Mouse (Mus musculus): ENCODE data around the gene Topaz1. TPM values are rescaled to one million over a fixed set of nuclear protein-coding genes. Genes with fewer than 3 reads are reported as not detected.

Gene Topaz1
- not detected for total RNA-seq (2021)
- long read RNA-seq, experiment 1: 0 reads
- long read RNA-seq, experiment 2: 0 reads

DNA sequence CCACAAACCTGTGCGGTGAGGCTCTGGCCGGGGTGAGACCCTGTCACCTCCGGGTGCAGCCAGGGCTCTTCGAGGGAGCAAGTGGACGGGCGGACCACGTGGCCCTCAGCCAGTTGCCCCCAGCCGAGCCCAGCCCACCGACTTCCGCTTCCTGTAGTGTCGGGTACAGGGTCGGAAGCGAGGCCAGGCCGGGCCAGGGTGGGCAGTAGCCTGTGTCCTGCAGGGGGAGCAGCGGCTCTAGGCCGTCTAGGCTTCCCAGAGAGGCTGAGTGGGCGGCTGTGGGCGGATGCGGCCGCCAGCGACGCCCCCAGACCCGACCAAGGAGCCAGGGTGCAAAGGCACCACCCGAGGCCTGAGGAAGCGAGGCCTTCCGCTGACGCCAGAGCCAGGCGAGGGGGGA, at the start of gene Topaz1:
Gene Topaz1 (plus strand): TSS at position 287 of the 400 bp plus-strand sequence.
- TF ChIP-seq CTCF (IDR thresholded peaks at IDR 0.05): no peak
- Histone ChIP-seq H3K4me3 (no peak within 1 kb of the TSS), H3K27ac (no peak within 1 kb of the TSS)
- no peak for DNase-seq (ENCODE audit: extremely low spot score in 1 of 2, low spot score in 2 of 2)
- intact Hi-C loops (cut with DNase I): no loop called here

DNA sequence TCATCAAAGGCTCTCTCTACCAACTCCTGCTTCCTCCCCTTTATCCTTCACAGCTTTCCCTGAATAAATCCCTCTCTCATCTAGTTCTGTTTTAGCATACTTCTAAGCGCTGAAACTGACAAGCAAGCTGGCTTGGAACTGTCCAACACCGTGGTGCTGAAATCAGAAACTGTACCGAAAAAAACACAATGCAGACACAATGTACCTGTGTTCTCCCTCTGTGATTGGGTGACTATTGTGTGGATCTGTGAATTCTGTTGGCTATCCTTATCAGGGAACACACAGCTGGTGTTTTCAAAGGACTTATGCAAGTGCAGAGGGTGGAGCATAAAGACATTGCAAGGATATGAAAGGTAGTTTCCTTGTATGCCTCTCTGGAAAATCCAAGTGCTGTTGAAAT, 45.3 kb upstream of the Topaz1 start:
- intact Hi-C loops (cut with DNase I): no loop called here
- Histone ChIP-seq H3K4me3 (no peak overlapping the region), H3K27ac (no peak overlapping the region; the same call in 1 of the 2 replicates)
- TF ChIP-seq CTCF (IDR thresholded peaks at IDR 0.05): no peak
- no peak for DNase-seq (ENCODE audit: extremely low spot score in 1 of 2, low spot score in 2 of 2)

DNA sequence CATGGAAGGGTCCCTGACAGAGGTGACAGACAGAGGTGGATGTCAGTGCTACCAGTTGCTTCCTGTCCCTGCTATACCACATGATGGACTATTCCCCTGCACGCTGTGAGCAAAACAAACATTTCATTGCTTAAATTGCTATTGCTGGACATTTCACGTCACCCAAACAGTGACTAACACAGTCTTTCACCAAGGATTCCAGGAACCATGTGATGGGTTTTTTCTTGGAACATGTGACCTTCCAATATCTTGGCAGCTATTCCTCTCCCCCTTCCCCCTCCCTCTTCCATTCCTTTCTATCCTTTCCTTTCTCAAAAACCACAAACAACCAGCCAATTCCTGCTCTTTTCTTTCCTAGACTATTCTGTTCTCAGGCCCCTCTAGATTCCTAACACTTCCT, 33.3 kb upstream of the Topaz1 start:
- DNase-seq (ENCODE audit: extremely low spot score in 1 of 2, low spot score in 2 of 2): no peak
- no peak for TF ChIP-seq CTCF (IDR thresholded peaks at IDR 0.05)
- H3K27ac ChIP-seq: no peak overlapping the region
- intact Hi-C loops (cut with DNase I): no loop called here
- H3K4me3 ChIP-seq: no peak overlapping the region

DNA sequence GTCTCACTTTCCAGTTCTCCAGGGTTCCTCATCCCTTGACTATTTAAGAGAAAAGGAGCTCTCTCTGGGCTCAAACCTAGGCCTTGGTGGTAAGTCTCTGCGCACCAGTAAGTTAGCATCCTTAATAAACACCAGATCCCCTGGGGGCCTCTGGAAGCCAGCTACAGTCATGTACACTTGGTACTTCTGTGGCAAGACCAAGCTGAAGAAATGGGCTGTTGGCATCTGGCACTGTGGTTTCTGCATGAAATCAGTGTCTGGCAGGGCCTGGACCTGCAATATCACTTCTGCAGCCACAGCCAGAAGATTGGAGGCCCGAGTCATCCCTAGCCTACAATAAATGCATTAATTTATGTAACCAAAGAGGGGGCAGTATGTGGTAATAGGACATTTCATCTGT, 32.1 kb upstream of the Topaz1 start:
- DNase-seq (ENCODE audit: extremely low spot score in 1 of 2, low spot score in 2 of 2): no peak
- TF ChIP-seq CTCF (IDR thresholded peaks at IDR 0.05): no peak
- no peak overlapping the region for H3K27ac ChIP-seq
- no peak overlapping the region for H3K4me3 ChIP-seq
- intact Hi-C loops (cut with DNase I): no loop called here

DNA sequence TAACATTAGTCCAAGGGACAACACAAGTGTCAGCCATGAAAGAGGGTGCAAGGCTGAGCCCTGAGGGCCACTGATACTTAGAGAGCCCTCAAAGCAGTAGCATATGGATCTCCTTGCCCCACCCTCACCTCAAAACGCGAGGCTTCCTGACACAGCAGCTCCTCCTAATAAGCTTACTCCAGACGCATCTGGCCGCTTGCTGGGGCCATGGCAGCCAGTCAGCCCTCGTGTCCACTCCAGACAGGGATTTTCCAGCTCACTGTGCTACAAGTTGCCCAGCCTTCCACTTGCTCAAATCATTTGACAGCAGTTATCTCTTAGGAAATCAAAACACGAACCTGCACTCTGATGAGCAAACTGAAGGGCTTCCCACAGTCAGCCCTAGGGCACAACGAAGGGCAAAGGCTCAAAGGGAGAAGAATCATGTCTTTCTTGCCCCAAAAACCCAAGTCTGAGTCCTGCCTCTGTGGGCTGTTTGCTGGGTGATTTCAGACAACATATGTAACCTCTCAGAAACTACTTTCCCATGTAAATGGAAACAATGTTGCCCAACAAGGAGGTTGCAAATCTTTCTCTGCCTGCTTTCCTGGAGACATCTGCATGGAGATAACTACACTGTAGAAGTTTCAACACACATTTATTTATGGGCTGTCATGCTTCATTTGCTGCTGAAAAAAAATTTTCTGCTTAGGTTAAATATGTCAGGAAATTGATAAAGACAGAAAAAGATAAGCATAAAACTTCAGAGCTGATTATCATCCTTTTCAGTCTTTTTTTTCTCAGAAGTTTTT, 30.8 kb upstream of the Topaz1 start:
- TF ChIP-seq CTCF (IDR thresholded peaks at IDR 0.05): no peak
- Histone ChIP-seq H3K4me3 (no peak overlapping the region), H3K27ac (no peak overlapping the region)
- no peak for DNase-seq (ENCODE audit: extremely low spot score in 1 of 2, low spot score in 2 of 2)
- intact Hi-C loops (cut with DNase I): no loop called here

DNA sequence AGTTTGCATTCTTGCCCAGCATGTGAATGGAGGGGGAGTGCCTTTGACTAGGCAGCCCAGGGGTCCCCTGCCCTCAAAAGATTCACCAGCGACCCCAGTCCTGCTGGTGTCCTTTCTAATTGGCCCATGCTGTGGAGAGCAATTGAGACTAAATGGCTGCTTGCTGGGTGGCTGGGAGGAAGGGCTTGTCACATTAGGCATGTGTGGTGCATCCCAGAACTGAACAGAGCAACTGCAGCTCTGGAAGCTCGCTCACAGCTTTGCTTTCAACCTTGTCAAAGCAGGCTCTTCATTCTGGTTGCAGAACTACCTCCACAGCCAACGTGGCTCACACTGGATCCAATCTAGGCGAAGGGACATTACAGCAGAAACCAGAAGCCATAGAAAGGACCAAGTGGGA, 24.9 kb upstream of the Topaz1 start:
- no peak for DNase-seq (ENCODE audit: extremely low spot score in 1 of 2, low spot score in 2 of 2)
- Histone ChIP-seq H3K27ac (no peak overlapping the region), H3K4me3 (no peak overlapping the region)
- intact Hi-C loops (cut with DNase I): no loop called here
- no peak for TF ChIP-seq CTCF (IDR thresholded peaks at IDR 0.05)

DNA sequence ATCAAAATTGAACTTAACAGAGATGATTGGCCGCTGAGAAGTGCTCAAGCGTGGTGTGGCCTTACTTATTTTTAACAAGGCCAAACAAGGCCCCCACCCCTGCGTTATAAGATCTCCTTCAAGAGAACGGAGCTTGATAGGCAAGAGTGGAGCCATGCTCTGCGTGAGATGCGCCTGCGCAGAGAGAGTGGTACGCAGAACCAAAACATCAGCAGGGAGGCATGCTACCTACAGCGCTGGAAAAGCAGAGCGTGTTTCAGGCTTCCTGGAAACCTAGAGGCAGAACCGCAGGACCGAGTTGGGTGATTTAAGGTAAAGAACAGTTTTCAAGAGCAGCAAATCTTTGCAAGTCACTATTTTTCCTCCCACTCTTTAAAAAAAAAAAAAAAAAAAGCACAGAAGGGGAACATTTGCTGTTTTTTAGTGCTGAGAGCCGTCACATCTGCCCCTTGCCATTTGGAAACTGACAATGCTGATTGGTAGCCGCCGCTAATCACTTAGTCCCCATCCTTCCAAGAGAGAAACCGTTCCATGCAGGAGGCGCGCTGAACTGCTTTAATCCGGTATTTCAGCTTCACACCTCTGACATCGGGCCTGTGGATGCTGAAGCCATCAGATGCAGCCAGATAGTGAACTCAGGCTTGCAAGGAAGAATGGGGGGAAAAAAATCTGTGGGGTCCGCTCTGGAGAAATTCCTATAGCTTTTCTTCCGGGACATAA, 21.9 kb upstream of the Topaz1 start:
- no peak for TF ChIP-seq CTCF (IDR thresholded peaks at IDR 0.05)
- intact Hi-C loops (cut with DNase I): loop anchor here (5.0 kb wide), 4 partner anchors 108 to 478 kb away; no protein-coding TSS in a partner anchor
- no peak overlapping the region for H3K4me3 ChIP-seq
- H3K27ac ChIP-seq: no peak overlapping the region
- DNase-seq (ENCODE audit: extremely low spot score in 1 of 2, low spot score in 2 of 2): peak in 1 of 2 experiments; percentile 24

DNA sequence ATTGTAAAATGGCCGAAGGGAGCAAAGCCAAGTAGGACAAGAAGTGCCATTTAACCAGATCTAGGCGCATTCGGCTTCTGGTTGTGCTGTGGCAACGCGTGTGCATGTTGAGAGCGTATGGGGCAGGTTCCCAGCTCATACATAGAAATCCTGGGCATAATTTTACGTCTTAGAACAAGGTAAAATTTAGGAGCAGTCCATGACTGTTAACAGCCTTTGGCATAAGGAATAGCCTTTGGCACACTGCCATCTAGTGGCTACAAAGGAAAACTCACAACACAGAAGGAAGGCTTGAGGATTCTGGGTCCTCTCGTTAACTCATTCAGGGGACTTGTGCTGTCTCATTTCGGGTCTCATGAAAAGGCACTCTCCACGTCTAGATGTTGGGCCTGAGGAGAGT, 17.6 kb upstream of the Topaz1 start:
- intact Hi-C loops (cut with DNase I): loop anchor here (1.0 to 5.0 kb wide), 5 partner anchors 112 to 482 kb away; no protein-coding TSS in a partner anchor
- H3K27ac ChIP-seq: no peak overlapping the region
- TF ChIP-seq CTCF (IDR thresholded peaks at IDR 0.05): peak; percentile 80
- H3K4me3 ChIP-seq: no peak overlapping the region
- peak; percentile 39 to 46 for DNase-seq (ENCODE audit: extremely low spot score in 1 of 2, low spot score in 2 of 2)

DNA sequence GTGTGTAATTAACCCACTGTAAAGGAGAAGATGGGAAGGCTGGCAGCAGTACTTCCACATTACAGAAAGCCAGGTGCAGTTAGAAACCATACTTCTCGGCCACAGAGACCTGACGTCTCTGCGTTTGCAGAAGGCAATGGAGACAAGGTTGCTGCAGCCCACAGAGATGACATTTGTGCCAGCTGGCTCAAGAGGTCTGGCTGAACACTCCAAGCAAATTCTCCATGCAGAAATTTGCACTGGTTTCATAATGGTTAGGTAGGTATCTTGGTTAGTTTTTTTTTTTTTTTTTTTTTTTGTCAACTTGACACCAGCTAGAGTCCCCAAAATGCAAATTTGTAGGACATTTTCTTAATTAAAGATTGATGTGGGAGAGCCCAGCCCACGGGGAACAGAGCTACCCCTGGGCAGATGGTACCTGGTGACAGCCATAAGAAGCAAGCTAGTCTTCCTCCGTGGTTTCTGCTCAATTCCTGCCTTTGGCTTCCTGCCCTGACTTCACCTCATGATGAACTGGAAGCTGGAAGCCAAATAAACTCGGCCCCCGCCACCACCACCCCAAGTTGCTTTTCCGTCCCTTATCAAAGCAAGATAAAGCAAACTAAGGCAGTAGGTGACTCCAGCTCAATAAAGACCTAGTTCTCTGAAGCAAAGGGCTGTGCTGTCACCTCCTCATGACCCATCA, 14.9 kb upstream of the Topaz1 start:
- DNase-seq (ENCODE audit: extremely low spot score in 1 of 2, low spot score in 2 of 2): no peak
- intact Hi-C loops (cut with DNase I): loop anchor here (10.0 kb wide), 1 partner anchor 333 kb away; no protein-coding TSS in a partner anchor
- no peak overlapping the region for H3K4me3 ChIP-seq
- TF ChIP-seq CTCF (IDR thresholded peaks at IDR 0.05): no peak
- H3K27ac ChIP-seq: no peak overlapping the region

DNA sequence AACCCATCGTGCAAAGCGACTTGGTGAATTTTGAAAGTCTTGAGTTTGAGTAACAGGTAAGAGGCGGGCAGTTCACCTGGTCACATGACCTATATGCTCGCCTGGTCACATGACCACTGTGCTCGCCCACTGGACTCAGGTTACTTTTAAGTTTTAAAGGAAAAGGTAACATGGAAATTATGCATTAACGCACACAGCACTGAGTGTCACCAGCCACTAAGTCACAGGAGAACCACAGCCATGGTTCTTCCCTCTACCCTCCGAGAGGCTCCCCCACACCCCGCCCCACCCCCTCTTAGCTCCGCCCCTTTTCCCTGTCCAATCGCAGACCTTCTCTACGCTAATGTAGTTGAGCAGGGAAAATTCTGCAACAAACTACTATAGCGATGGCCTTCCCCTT, 13.9 kb upstream of the Topaz1 start:
- Histone ChIP-seq H3K27ac (no peak overlapping the region), H3K4me3 (no peak overlapping the region)
- no peak for DNase-seq (ENCODE audit: extremely low spot score in 1 of 2, low spot score in 2 of 2)
- intact Hi-C loops (cut with DNase I): loop anchor here (10.0 kb wide), 1 partner anchor 332 kb away; no protein-coding TSS in a partner anchor
- TF ChIP-seq CTCF (IDR thresholded peaks at IDR 0.05): no peak

DNA sequence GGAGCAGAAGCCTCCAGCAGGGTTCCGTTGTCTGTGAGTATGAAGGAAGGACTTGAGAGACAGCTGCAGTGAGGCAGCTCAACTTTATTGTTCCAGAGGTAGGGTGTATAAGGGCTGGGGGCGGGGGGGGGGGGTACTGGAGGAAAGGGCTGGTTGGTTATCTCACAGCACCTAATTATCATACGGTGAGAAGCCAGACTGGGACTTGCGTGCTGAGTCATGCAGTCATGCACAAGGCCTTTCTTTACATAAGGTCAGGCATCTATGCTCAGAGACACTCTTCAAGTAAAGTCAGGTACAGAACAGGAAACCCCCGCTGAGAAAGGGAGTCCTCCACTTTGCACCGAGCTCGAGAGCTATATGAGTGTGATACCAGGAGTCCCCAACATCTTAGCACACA, 12.2 kb upstream of the Topaz1 start:
- intact Hi-C loops (cut with DNase I): loop anchor here (5.0 to 10.0 kb wide), 4 partner anchors 72 to 517 kb away; partner anchors contain the start of gene Tcaim
- H3K27ac ChIP-seq: no peak overlapping the region
- TF ChIP-seq CTCF (IDR thresholded peaks at IDR 0.05): no peak
- no peak for DNase-seq (ENCODE audit: extremely low spot score in 1 of 2, low spot score in 2 of 2)
- no peak overlapping the region for H3K4me3 ChIP-seq

DNA sequence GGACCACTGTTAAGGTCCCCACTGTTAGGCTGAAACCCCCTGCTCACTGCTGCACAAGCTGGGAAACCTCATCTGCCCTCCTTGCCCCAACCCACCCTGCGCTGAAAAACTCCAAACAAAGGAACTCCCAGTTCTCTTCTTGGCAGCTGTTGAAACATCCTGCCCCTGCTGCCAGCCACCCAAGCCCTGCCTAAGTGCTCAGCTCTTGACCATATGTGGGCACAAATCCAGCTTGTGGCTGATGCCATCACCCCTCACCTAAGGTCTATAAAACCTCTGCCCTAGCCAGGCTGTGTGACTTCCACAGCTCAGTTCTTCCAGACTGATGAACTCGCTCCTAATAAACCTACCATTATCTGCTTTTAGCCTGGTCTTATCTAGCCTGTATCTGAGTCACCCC, 11.1 kb upstream of the Topaz1 start:
- no peak for TF ChIP-seq CTCF (IDR thresholded peaks at IDR 0.05)
- no peak overlapping the region for H3K27ac ChIP-seq
- no peak overlapping the region for H3K4me3 ChIP-seq
- intact Hi-C loops (cut with DNase I): loop anchor here (5.0 to 10.0 kb wide), 4 partner anchors 71 to 516 kb away; partner anchors contain the start of gene Tcaim
- no peak for DNase-seq (ENCODE audit: extremely low spot score in 1 of 2, low spot score in 2 of 2)
